Mouse (Mus musculus) liver, embryonic 15.5 days (tissue): Measurements from ENCODE around the gene Gm44511. TPM values are rescaled to one million over a fixed set of nuclear protein-coding genes. Genes with fewer than 3 reads are reported as not detected.

Source experiments
- polyA plus RNA-seq: library from polyadenylated mRNA; unstranded; fragments of >200 nt; fragmentation: Nextera tagmentation; extraction: Ambion mirVana; gene quantifications from 2 replicates; pipeline ENCODE4 v1.2.1, GENCODE M21; 2015

Gm44511 gene
- polyA plus RNA-seq, 1 experiment from 2014 or later, result not detected

Other genes starting within 250 kb of the Gm44511 start
- gene A2ml1, start 244.7 kb downstream of the Gm44511 start, polyA plus RNA-seq, result 20.5 and 25.0 TPM in 2 replicates
- 0.51 and 0.56 TPM in 2 replicates for gene Klrb1a, start 202.8 kb downstream of the Gm44511 start, polyA plus RNA-seq
- gene Clec2h, start 163.9 kb downstream of the Gm44511 start, polyA plus RNA-seq, result 0.07 and 0.10 TPM in 2 replicates
- gene Klrb1, start 103.3 kb downstream of the Gm44511 start, polyA plus RNA-seq, result not detected in 2 replicates
- gene Klrb1c, start 37.1 kb downstream of the Gm44511 start, polyA plus RNA-seq, result 0.25 and 0.37 TPM in 2 replicates
- 0.18 and 0.23 TPM in 2 replicates for gene Klrb1b, start within 50 bp of the Gm44511 start, polyA plus RNA-seq
- gene Clec2i, start 61.3 kb upstream of the Gm44511 start, polyA plus RNA-seq, result 0.17 and 0.25 TPM in 2 replicates
- gene BC035044, start 64.8 kb upstream of the Gm44511 start, polyA plus RNA-seq, result 5.8 and 6.9 TPM in 2 replicates
- gene Clec2g, start 108.1 kb upstream of the Gm44511 start, polyA plus RNA-seq, result not detected in 2 replicates
- 0.24 and 0.36 TPM in 2 replicates for gene Klrb1f, start 219.6 kb upstream of the Gm44511 start, polyA plus RNA-seq